Mouse (Mus musculus): Measurements from ENCODE around the gene Coq7. TPM values are rescaled to one million over a fixed set of nuclear protein-coding genes. Genes with fewer than 3 reads are reported as not detected.
A peak's percentile ranks its signal among the peaks of the same experiment; 100 is the strongest.

The Coq7 gene
- 56.3 and 75.3 TPM in 2 replicates for polyA plus RNA-seq (2012; rRNA removed)

DNA sequence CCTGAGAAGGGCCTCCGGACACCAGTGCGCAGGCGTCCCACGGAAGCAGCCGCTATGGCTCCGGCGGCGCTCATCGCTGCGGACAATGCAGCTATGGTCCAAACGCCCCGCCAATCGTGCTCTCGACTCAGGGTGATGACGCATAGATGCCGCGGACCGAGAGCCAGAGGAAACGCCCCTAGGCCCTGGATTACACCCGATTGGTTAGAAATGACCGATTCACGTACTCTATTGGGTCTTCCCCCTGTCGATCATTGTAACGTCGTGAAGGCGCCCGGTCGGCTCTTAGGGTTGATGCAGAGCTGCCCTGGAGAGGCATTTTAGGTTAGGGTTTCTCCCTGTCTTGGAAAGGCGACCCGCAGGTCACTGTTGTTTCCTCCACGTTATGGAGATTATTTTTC is at the start of gene Coq7:
Gene Coq7 (minus strand): TSS at position 179 of the 401 bp plus-strand sequence.
- DNase-seq (ENCODE audit: low read depth) = peak; percentile 99
- TF ChIP-seq POLR2A (IDR thresholded peaks at IDR 0.05; ENCODE audit: borderline replicate concordance, extremely low read depth, insufficient read depth, insufficient read length, poor library complexity, severe bottlenecking) (peak; percentile 59; the same call in 1 of the 2 replicates), CTCF (IDR thresholded peaks at IDR 0.05; ENCODE audit: borderline replicate concordance, extremely low read depth, insufficient read depth, insufficient read length) (no peak)

DNA sequence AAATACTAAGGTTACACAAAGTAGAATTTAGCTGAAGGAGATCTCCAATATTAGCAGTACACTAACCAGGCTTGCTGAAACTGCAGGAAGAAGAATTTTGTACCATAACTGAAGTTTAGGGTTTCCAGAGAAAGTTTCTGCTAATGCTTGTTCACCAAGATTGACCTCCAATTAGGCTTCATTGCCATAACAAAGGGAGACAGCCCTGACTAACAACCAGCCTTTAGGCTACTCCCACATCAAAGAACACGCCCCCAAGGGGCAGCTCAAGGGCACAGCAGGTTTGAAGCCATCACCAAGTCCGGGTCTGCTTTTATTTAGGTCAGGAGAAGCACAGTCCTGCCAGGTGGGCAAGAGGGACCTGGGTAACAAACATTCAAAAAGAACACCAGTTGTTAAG is 46.8 kb upstream of the Coq7 start:
- no peak for TF ChIP-seq POLR2A (IDR thresholded peaks at IDR 0.05; ENCODE audit: borderline replicate concordance, extremely low read depth, insufficient read depth, insufficient read length, poor library complexity, severe bottlenecking)
- no peak for TF ChIP-seq CTCF (IDR thresholded peaks at IDR 0.05; ENCODE audit: borderline replicate concordance, extremely low read depth, insufficient read depth, insufficient read length)
- DNase-seq (ENCODE audit: low read depth) = no peak

DNA sequence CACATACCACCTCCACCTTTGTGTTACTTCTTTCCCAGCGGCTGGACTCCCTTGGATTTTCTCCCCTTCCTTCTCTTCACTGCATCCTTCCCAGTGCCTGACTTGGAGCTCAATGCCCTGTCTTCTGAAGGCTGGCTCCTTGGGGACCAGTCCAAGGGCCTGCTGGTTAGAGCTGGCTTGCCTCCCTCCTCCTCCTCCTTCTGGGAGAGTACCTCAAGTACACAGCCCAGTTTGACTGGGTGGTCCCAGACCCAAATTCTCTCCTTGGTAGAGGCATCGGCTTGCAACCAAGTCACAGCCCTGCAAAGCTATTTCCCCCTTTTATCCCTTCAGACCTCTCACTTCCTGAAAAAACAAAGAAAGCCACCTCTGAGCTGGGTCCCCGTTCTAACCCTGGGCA is 45.1 kb upstream of the Coq7 start:
- no peak for DNase-seq (ENCODE audit: low read depth)

DNA sequence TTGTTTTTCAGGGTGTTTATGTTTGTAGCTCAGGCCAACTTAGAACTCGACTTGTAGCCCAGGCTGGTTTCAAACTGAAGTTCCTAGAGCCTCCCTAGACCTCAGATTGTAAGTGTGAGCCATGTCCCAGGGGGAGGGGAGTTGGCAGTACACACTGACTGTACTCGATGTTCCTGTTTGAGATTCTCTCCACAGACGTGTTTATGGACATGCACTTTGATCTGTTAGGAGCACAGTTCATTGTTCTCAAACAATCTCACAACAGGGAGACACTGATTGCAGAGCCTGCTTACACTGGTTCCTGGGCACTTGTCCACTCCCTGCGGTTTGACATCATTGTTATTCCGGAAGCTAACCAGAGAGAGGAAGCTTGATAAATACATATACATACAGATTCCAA is 38.9 kb upstream of the Coq7 start:
- TF ChIP-seq POLR2A (IDR thresholded peaks at IDR 0.05; ENCODE audit: borderline replicate concordance, extremely low read depth, insufficient read depth, insufficient read length, poor library complexity, severe bottlenecking) (no peak), CTCF (IDR thresholded peaks at IDR 0.05; ENCODE audit: borderline replicate concordance, extremely low read depth, insufficient read depth, insufficient read length) (no peak)
- DNase-seq (ENCODE audit: low read depth) = no peak

More for the DNA sequence above, 45.1 kb upstream of the Coq7 start:
- TF ChIP-seq CTCF (IDR thresholded peaks at IDR 0.05; ENCODE audit: borderline replicate concordance, extremely low read depth, insufficient read depth, insufficient read length) (no peak), POLR2A (IDR thresholded peaks at IDR 0.05; ENCODE audit: borderline replicate concordance, extremely low read depth, insufficient read depth, insufficient read length, poor library complexity, severe bottlenecking) (no peak)

DNA sequence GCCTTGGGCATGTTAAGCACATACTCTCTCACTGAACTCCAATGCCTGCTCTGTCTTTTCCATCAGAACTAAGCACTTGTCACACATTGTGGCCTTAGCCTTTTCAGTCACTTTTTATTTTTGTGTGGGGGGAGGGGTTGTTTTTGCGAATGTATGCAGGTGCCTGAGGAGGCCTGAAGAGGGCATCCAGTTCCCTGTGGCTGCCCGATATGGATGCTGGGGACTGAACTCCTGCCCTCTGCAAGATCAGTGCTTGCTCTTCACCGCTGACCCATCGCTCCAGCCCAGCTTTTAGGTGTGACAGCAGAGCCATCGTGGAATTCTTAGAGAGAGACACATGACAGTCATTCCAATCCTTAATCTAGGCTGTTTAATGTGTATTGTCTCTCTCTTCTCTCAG is 38.2 kb upstream of the Coq7 start:
- no peak for TF ChIP-seq CTCF (IDR thresholded peaks at IDR 0.05; ENCODE audit: borderline replicate concordance, extremely low read depth, insufficient read depth, insufficient read length)
- TF ChIP-seq POLR2A (IDR thresholded peaks at IDR 0.05; ENCODE audit: borderline replicate concordance, extremely low read depth, insufficient read depth, insufficient read length, poor library complexity, severe bottlenecking) = no peak
- no peak for DNase-seq (ENCODE audit: low read depth)

DNA sequence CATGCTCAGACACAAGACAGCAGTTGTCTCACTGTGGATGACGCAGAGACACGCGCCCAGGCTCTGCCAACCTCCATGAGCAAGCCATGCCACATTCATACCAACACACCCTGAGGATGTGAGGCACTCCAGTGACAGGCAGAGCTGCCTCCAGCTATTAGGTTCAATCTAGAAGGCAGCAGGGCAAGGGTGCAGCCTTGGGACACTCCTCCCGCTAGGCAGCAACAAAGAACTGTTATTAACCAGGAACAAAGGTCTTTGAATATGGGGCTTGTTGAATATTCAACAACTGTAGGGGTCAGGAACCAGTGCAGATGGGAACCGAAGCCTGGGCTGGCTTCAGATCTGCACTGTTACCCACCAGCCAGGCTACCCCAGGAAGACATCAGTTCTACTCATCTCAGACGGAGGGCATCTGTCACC is 36.0 kb upstream of the Coq7 start:
- TF ChIP-seq POLR2A (IDR thresholded peaks at IDR 0.05; ENCODE audit: borderline replicate concordance, extremely low read depth, insufficient read depth, insufficient read length, poor library complexity, severe bottlenecking) (no peak), CTCF (IDR thresholded peaks at IDR 0.05; ENCODE audit: borderline replicate concordance, extremely low read depth, insufficient read depth, insufficient read length) (no peak)
- peak; percentile 63 for DNase-seq (ENCODE audit: low read depth)

DNA sequence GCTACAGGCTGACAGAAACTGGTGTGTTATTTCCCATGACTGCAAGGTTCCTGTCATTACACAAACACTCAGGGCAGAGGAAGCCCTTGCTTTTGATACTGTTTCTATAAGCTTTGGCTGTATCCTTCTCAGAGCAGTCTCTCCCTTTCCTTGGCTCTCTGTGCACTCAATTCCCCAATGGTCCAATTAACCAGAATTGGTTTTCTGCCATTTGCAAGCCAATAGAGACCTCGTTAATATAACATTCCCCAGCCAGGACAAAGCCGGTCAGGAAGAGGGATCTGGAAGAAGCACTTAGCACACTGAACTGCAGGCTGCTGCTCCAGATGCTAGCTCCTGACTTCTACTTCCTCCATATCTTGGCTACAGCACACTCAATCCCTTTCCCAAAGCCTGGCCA is 21.1 kb upstream of the Coq7 start:
- DNase-seq (ENCODE audit: low read depth) = peak; percentile 63
- TF ChIP-seq CTCF (IDR thresholded peaks at IDR 0.05; ENCODE audit: borderline replicate concordance, extremely low read depth, insufficient read depth, insufficient read length) (no peak), POLR2A (IDR thresholded peaks at IDR 0.05; ENCODE audit: borderline replicate concordance, extremely low read depth, insufficient read depth, insufficient read length, poor library complexity, severe bottlenecking) (no peak)

DNA sequence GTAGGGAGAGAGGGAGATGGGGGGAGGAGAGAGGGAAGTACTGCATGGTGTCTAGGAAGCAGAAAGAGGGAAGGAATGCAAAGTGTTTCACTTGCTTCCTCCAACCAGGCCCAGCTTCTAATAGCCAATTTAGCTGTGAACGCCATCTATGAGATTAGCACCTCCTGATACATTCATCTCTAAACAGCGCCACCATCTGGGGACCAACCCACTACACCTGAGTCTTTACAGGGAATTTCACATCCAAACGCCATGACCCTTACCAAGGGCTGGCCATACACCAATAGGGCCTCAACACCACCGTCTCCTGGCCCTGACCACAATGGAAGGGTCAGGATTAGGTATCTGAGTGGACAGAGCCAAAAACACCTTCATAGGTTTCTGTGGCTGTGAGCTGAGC is 20.7 kb upstream of the Coq7 start:
- no peak for DNase-seq (ENCODE audit: low read depth)
- TF ChIP-seq CTCF (IDR thresholded peaks at IDR 0.05; ENCODE audit: borderline replicate concordance, extremely low read depth, insufficient read depth, insufficient read length) = no peak
- TF ChIP-seq POLR2A (IDR thresholded peaks at IDR 0.05; ENCODE audit: borderline replicate concordance, extremely low read depth, insufficient read depth, insufficient read length, poor library complexity, severe bottlenecking) = no peak

DNA sequence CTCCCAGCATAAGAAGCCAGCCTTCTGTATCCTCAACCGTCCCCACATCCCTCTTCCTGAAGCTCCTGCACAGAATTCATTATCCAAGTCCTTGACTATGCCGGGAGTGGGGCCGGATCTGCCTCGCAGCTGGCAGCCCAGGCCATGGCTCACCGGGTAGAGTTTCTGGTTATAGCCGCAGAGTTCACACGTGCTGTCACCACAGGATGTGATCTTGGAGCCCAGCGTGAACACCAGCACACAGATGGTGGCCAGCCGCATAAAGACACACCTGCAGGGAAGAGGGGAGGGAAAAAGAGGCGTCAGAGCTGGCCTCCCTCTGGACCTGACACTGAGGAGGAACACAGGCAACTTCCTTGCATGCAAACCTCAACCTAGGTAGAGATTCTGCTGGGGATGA is 14.3 kb upstream of the Coq7 start:
- DNase-seq (ENCODE audit: low read depth) = no peak

DNA sequence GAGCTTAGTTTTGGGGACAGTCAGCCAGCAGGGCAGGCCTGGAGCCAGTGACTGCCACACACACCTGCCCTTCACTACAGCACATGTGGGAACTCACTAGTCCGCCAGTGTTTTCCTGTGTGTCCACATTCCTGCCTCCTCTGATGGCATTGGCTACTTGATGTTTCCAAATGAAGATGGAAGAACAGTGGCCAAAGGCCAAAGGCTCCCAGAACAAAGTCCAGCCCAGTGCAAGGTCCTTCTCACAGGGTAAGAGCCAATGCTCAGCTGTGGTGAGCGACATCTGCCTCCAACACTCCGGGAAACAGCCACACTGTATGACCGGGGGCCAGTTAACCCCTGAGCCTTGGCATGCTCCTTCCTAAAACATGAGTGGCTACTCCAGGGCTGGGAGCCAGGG is 11.0 kb upstream of the Coq7 start:
- DNase-seq (ENCODE audit: low read depth) = no peak

More for the DNA sequence above, 14.3 kb upstream of the Coq7 start:
- TF ChIP-seq POLR2A (IDR thresholded peaks at IDR 0.05; ENCODE audit: borderline replicate concordance, extremely low read depth, insufficient read depth, insufficient read length, poor library complexity, severe bottlenecking) = no peak
- no peak for TF ChIP-seq CTCF (IDR thresholded peaks at IDR 0.05; ENCODE audit: borderline replicate concordance, extremely low read depth, insufficient read depth, insufficient read length)

DNA sequence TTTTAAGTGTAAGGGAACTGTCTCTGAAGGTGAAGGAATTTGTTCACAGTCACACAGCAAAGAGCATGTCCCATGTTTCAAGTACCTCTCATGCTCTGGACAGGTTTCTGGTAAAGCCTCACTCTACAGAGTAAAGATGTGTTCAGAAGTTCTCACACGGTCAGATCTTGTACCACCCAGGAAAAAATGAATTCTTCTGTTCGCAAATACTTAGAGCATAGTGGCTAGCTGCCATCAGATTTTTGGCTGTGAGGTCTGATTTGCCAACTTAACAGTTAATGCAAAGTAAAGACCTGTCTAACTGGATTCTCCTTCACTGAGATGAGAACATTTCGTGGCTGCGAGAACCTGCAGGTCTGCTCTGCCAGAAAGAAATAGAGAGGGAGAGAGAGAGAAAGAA is 1.9 kb upstream of the Coq7 start:
- DNase-seq (ENCODE audit: low read depth) = no peak
- no peak for TF ChIP-seq CTCF (IDR thresholded peaks at IDR 0.05; ENCODE audit: borderline replicate concordance, extremely low read depth, insufficient read depth, insufficient read length)
- TF ChIP-seq POLR2A (IDR thresholded peaks at IDR 0.05; ENCODE audit: borderline replicate concordance, extremely low read depth, insufficient read depth, insufficient read length, poor library complexity, severe bottlenecking) = no peak

More for the DNA sequence above, 11.0 kb upstream of the Coq7 start:
- no peak for TF ChIP-seq CTCF (IDR thresholded peaks at IDR 0.05; ENCODE audit: borderline replicate concordance, extremely low read depth, insufficient read depth, insufficient read length)
- no peak for TF ChIP-seq POLR2A (IDR thresholded peaks at IDR 0.05; ENCODE audit: borderline replicate concordance, extremely low read depth, insufficient read depth, insufficient read length, poor library complexity, severe bottlenecking)

DNA sequence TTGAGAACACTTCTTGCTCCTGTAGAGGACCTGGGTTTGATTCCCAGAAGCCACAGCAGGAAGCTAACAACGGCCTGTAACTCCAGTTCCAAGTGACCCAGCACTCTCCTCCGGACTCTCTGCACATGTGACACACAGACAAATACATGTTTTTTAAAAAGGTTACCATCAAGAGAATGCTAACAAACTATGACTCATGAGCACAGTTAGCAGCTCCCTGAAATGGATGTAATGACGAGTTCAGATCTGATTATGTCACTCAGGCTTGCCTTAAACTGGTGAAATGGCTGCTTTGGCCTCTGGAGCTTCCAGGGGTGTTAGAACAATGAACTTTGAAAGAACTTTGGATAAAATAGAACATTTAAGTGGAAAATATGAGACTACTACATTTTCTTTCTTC is 1.2 kb upstream of the Coq7 start:
- no peak for DNase-seq (ENCODE audit: low read depth)
- TF ChIP-seq CTCF (IDR thresholded peaks at IDR 0.05; ENCODE audit: borderline replicate concordance, extremely low read depth, insufficient read depth, insufficient read length) (no peak), POLR2A (IDR thresholded peaks at IDR 0.05; ENCODE audit: borderline replicate concordance, extremely low read depth, insufficient read depth, insufficient read length, poor library complexity, severe bottlenecking) (no peak)
